Mouse (Mus musculus): ENCODE data around the gene Arhgef7. TPM values are rescaled to one million over a fixed set of nuclear protein-coding genes. Genes with fewer than 3 reads are reported as not detected.

The Arhgef7 gene
- total RNA-seq, 1 experiment from 2014 or later: 22.5 TPM

DNA sequence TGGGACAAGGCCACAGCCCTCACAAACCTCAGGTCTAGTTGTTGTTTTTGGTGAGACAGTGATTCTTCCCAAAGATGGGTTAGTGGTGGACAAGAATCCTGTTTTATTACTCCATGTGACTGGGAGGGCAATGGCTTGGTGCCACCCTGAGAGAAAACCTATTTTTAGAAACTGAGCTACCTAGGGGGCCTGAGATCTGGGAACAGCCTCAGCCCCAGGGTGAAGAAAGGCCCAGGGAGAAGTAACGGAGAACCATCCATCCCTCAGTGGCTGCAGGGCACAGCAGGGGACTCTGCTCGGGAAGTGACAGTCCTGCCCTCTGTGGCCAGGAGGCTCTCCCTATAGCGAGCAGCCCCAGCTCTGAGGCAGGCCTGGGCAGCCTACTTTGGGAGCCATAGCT is 19.8 kb upstream of the Arhgef7 start:
- no peak for ATAC-seq (replicated peaks in 1 of 2; ENCODE audit: insufficient read depth in 1 of 2, low FRiP score in 2 of 2, low TSS enrichment in 1 of 2, low read depth in 1 of 2, poor library complexity in 2 of 2, severe bottlenecking in 2 of 2)

DNA sequence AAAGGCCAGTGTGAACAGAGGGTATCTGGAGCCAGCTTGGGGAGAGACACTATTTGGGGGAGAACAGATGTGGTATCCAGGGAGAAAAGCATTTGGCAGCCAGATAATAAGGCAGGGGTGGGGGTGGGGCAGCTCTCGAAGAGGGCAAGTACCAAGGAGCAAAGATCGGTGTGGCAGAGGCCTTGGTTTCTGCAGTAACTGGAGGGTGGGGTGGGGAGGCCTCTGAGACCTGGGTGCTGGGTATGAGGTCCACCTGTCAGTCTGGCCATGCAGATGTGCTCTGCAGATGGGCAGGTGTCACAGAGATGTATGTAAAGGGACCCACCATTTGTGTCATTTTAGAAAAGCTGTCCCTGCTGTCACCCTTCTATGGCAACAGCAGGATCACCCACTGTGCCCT is 18.7 kb upstream of the Arhgef7 start:
- ATAC-seq (replicated peaks in 1 of 2; ENCODE audit: insufficient read depth in 1 of 2, low FRiP score in 2 of 2, low TSS enrichment in 1 of 2, low read depth in 1 of 2, poor library complexity in 2 of 2, severe bottlenecking in 2 of 2): no peak

DNA sequence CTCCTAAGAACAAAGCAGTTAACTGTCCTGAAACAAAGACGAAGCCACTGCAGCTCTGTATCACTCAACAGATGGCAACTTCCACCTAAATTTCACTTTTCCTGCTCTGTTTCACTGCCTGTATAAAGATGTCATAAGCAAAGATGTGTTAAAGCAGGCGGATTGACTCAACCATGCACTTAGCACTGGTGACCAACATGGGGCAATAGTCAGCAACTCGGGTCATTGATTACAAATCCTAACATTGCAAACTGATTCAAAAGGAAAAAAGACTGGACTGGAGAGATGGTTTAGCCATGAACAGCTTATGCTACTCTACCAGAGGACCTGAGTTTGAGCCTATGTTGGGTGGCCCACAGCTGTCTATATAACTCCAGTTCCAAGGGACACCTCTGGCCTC is 18.0 kb upstream of the Arhgef7 start:
- no peak for ATAC-seq (replicated peaks in 1 of 2; ENCODE audit: insufficient read depth in 1 of 2, low FRiP score in 2 of 2, low TSS enrichment in 1 of 2, low read depth in 1 of 2, poor library complexity in 2 of 2, severe bottlenecking in 2 of 2)

DNA sequence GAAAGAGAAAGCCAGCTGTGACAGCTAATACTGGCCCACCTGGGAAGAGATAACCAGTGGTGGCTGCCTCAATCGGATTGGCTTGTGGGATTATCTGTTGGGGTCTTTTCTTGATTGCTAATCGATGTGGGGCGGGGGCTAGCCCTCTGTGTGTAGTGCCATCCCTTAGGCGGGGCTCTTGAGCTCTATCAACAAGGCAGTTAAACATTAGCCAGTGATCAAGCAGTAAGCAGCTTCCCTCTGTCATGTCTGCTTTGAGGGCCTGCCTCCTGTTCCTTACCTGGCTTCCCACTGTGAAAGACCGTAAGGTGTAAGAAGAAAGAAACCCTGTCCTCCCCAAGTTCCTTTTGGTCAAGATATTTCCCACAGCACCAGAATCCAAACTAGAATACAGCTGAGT is 17.1 kb upstream of the Arhgef7 start:
- no peak for ATAC-seq (replicated peaks in 1 of 2; ENCODE audit: insufficient read depth in 1 of 2, low FRiP score in 2 of 2, low TSS enrichment in 1 of 2, low read depth in 1 of 2, poor library complexity in 2 of 2, severe bottlenecking in 2 of 2)

DNA sequence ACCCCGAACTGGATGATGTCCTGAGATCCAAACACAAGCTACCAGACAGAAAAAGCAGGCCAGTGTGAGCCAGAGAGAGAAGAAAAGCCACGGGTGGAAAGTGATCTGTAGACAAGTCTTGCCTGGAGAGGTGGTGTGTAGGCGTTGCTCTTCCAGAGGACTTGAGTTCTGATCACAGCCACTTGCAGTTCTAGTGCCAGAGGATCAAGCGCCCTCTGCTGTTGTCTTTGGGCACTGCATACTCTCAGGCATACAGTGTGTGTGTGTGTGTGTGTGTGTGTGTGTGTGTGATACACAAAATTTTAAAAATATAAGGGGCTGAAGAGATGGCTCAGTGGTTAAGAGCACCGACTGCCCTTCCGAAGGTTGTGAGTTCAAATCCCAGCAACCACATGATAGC is 15.3 kb upstream of the Arhgef7 start:
- ATAC-seq (replicated peaks in 1 of 2; ENCODE audit: insufficient read depth in 1 of 2, low FRiP score in 2 of 2, low TSS enrichment in 1 of 2, low read depth in 1 of 2, poor library complexity in 2 of 2, severe bottlenecking in 2 of 2): no peak

DNA sequence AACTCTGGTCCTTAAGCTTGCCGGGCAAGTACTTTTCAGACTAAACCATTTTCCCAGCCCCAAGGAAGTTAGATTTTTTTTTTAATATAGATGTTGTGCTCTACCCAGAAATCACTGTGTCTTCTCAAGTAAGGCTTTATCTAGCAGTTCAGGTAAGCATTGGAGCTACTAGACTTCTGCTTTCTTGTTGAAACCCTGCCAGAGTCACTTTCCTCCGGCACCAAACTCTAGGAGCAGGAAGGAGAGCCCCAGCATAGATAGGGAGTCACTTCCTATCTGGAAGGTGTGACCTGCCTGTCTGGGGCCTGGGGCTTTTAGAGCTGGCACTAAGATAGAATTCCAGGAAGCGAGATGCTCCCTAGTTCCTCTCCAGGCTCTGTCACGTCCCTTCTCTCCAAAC is 10.3 kb upstream of the Arhgef7 start:
- no peak for ATAC-seq (replicated peaks in 1 of 2; ENCODE audit: insufficient read depth in 1 of 2, low FRiP score in 2 of 2, low TSS enrichment in 1 of 2, low read depth in 1 of 2, poor library complexity in 2 of 2, severe bottlenecking in 2 of 2)

DNA sequence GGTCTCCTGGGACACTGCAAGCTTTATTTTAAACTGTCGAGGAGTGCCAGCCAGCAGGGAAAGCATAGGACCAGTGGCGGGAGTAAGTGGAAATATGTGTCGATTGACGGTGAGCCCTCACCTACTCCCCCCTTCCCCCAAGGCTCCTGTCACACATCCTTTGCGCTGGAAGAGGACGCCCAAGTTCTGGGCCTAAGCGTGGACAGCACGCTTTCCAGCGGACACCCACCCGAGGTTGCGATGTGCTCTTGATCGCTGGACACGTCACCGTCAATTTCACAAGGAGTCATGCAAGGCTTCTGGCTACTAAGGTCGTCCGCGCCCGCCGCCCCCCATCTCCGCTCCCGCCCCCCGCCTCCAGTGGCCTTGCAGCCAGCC is 259 bp upstream of the Arhgef7 start:
- ATAC-seq (replicated peaks in 1 of 2; ENCODE audit: insufficient read depth in 1 of 2, low FRiP score in 2 of 2, low TSS enrichment in 1 of 2, low read depth in 1 of 2, poor library complexity in 2 of 2, severe bottlenecking in 2 of 2): no peak

DNA sequence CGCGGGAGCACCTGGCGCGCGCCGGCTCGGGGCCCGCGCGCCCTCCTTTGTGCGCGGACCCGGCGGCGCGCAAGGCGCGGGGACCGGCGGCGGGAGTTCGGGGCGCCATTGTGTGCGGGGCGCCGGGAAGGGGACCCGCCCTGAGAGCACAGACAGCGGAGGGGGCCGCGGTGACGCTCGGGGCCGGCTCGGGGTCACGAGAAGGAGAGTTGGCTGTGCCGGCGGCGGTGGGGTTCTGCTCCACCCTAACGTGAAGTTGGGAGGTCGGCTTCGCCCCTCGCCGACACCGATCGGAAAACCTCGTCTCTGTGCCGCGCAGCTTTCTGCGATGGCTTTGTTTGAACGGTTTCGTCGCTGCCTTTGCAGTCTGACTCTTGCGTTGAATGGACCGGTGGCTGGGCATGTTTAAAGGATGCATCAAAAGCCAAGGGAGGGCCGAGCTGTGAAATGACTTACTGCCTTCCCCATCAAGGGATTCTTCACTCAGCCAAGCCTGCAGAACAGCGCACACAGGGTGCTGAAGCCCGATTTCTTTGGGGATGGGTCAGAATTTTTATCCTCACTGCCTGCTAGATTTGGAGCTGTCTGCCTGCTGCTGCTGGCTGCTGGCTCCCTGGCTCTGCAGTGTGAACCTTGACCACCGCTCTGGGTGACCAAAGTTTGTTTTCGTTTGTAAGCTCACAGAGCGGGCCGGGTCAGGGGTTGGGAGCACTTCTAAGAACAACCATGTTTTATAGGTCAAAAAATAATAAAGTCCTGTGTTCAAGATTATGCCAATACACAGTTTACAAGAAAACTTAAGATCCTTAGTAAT is 1.2 kb downstream of the Arhgef7 start:
- ATAC-seq (replicated peaks in 1 of 2; ENCODE audit: insufficient read depth in 1 of 2, low FRiP score in 2 of 2, low TSS enrichment in 1 of 2, low read depth in 1 of 2, poor library complexity in 2 of 2, severe bottlenecking in 2 of 2): no peak

DNA sequence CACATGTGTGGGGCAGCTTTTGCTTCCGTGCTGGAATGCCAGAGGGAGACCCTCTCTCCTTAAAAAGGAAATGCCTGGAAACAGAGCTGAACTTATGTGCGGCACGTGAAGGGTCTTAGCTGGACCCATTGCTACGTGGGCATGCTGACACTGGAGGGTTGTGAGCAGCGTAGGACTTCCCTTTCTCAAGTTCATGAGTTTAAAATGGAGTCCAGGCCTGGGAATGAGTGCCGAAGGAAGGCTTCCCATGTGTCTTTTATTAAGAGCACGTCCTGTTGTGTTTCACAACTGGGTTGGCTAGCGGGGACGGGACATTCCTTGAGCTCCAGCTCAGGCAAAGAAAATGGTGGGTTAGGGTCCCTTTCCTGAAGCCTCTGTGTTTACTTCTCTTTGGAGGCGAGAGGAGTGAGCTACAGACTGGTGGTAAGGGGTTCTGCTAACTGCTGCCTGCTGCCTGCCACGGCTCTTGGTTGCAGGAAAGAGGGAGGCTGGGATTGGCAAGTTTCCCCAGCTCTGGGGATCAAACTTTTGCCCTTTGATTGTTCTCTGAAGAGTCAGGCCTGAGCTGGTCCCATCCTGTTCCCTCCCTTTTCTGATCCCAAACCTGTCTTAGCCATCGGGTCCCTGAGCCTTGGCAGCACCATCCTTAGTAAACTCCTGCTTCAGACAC is 2.9 kb downstream of the Arhgef7 start:
- no peak for ATAC-seq (replicated peaks in 1 of 2; ENCODE audit: insufficient read depth in 1 of 2, low FRiP score in 2 of 2, low TSS enrichment in 1 of 2, low read depth in 1 of 2, poor library complexity in 2 of 2, severe bottlenecking in 2 of 2)

DNA sequence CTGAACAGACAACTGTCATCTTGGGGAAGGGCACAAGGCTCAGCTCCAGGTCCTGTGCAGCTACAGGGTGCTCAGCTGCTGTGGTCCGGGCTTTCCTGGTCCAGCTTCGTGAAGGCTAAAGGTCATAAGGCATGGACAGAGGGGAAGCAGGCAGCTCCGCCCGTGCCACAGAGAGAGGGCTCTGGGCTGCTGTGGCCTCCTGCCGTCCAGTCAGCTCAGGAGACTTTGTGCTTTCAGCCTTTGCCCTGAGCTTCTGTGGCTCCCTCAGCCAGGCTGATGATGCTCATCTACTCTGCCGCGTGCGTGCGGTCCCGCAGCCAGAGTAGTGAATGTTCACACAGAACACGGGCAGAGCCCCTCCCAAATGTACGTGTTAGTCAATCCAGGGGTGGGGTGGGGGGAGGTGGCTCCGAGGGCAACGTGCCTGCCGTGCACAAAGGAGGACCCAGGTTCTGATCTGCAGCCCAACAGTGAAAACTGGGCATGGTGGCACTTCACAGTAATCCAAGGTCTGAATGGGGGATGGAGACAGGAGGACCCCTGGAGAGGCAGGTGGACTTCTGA is 8.2 kb downstream of the Arhgef7 start:
- ATAC-seq (replicated peaks in 1 of 2; ENCODE audit: insufficient read depth in 1 of 2, low FRiP score in 2 of 2, low TSS enrichment in 1 of 2, low read depth in 1 of 2, poor library complexity in 2 of 2, severe bottlenecking in 2 of 2): no peak

DNA sequence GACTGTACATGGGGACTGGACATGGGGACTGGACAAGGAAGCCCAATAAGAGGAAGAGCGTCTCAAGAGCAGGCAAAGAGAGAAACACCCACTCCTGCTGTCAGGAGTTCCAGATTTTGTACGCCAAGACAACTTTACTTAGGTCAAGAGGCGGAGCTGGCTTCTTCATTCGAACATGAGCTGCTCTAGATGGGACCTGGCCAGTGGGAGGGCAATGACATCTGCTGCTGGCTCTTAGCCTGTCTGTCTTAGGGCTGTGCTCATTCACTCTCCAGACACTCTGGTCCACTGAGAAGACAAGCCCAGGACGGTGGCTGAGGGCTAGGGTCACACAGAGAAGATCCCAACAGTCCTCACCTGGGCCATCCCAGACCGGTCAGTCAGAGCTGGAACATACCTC is 9.6 kb downstream of the Arhgef7 start:
- no peak for ATAC-seq (replicated peaks in 1 of 2; ENCODE audit: insufficient read depth in 1 of 2, low FRiP score in 2 of 2, low TSS enrichment in 1 of 2, low read depth in 1 of 2, poor library complexity in 2 of 2, severe bottlenecking in 2 of 2)

DNA sequence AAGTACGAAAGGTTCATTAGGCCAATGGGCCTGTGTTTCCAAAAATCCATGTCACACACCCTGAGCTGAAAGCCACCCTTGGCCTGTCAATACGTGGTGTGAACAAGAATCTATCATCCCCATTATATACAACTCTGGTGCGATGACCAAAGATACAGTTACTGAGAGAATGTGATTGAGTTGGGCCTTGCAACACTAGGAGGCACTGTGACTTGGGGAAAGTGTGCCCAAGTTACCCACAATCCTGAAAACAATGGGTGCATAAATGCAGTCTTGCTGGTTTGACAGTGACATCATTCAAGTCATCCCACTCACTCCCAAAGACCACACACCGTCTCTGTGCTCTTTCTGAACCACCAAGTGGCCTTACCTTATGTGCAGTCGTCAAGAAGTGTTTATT is 11.6 kb downstream of the Arhgef7 start:
- no peak for ATAC-seq (replicated peaks in 1 of 2; ENCODE audit: insufficient read depth in 1 of 2, low FRiP score in 2 of 2, low TSS enrichment in 1 of 2, low read depth in 1 of 2, poor library complexity in 2 of 2, severe bottlenecking in 2 of 2)

DNA sequence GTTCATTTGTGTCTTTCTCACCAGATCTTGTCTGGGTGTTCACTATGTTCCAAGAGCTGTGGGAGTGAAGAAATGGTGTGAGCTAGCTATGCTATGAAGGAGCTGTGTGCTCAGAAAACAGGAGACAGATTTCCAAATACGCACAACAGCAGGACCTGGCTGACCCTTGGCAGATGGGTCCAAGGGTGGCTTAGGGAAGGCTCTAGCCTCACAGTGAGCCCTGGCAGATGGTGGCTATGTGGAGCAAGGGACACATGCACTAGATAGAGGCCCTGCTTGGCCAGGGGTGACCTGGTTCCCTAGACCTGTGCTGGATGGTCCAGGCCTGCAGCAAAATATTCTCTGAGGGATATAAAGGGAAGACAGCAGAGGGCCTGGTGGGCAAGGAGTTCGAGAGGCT is 13.3 kb downstream of the Arhgef7 start:
- no peak for ATAC-seq (replicated peaks in 1 of 2; ENCODE audit: insufficient read depth in 1 of 2, low FRiP score in 2 of 2, low TSS enrichment in 1 of 2, low read depth in 1 of 2, poor library complexity in 2 of 2, severe bottlenecking in 2 of 2)

DNA sequence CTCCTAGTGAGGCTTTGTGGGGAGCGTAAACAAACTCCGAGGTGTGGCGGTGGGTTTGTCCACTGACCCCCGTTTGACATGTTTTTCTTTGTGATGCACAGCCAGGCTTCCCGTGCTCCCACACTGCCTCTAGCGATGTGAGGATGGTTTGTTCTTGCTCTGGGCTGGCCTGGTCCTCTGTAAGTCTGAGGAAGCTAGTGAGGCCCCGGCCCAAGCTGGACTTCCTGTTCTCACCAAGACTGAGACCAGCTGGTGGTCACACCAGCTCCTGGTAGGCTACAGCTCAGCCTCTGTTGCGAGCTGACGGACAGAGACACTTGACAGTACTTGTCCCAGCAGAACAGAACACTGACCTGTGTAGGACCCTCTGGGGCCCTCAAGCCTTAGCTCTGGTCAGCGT is 16.1 kb downstream of the Arhgef7 start:
- no peak for ATAC-seq (replicated peaks in 1 of 2; ENCODE audit: insufficient read depth in 1 of 2, low FRiP score in 2 of 2, low TSS enrichment in 1 of 2, low read depth in 1 of 2, poor library complexity in 2 of 2, severe bottlenecking in 2 of 2)

DNA sequence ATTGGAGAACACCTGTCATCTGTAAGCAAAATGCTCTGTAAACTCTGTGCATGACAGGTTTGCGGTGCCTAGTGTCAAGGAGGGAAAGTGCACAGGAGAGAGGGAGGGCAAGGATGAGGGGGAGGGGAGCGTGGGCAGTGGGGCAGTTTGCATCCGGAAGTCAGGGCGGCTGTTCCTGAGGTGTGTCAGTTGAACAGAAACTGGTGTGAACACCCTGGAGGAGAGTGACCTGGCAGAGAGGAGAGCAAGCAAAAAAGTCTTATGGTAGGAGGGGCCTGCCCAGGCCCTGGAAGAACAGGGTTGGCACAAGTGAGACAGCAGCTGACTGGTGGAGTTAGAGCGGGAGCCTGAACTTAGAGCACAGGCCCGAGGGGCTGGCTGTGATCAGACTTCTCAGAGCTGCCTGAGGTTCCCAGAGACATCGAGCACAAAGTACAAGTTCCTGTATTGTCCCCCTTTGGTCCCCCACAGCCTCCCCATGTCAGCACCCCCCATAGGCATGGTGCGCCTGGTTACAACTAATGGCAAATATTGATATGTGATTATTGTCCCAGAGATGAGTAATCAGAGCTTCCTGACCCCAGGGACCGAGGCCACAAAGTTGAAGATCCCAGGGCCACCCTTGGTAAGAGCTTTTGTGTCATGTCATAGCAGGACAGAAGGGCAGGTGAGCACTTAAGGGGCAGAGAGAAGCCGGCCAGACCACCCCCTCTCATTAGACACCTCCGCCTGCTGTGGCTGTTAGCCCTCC is 19.5 kb downstream of the Arhgef7 start:
- peak in 1 of 2 experiments; percentile 27; a peak in 1 of 4 replicates for ATAC-seq (replicated peaks in 1 of 2; ENCODE audit: insufficient read depth in 1 of 2, low FRiP score in 2 of 2, low TSS enrichment in 1 of 2, low read depth in 1 of 2, poor library complexity in 2 of 2, severe bottlenecking in 2 of 2)

DNA sequence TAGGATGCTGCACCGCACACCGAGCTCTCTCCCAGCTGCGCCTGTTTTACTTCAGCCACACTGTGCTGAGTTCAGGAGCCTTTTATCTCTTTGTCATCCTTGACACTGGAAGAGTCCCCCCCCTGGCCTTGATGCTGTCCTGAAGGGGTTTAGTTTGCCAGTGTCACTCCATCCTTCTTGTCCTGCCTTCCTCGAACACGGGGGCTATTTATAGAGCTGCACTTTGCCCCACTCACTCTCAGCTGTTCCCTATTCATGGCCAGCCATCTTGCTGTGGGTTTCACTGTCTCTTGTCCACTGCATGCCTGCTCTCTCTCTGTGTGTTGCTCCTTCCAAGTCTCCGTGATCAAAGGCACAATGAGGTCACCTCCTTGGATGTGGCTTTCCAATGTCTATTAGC is 22.0 kb downstream of the Arhgef7 start:
- ATAC-seq (replicated peaks in 1 of 2; ENCODE audit: insufficient read depth in 1 of 2, low FRiP score in 2 of 2, low TSS enrichment in 1 of 2, low read depth in 1 of 2, poor library complexity in 2 of 2, severe bottlenecking in 2 of 2): no peak

DNA sequence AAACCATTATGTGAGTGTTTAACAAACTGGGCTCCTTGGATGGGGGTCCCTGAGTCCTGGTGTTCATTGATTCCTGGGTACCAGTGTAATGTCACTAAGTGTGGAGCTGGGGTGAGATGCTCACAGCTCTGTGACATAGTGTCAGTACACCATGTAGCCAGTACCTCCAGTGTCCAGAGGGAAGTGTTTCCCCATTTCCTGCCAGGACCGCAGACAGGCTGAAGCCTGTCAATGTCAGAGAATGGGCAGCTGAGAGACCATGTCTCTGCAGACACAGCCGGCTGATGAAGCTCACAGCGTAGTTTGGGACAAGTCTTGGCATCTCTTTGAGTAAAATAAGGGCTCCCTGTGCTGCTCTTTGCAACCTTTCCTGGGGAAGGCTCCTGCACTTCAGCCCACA is 24.8 kb downstream of the Arhgef7 start:
- ATAC-seq (replicated peaks in 1 of 2; ENCODE audit: insufficient read depth in 1 of 2, low FRiP score in 2 of 2, low TSS enrichment in 1 of 2, low read depth in 1 of 2, poor library complexity in 2 of 2, severe bottlenecking in 2 of 2): no peak

Measured in hematopoietic stem cell, adult 5-6 weeks (primary cell).